Mouse (Mus musculus): ENCODE data around the gene Mgp. TPM values are rescaled to one million over a fixed set of nuclear protein-coding genes. Genes with fewer than 3 reads are reported as not detected.

The Mgp gene
- polyA plus RNA-seq, 1 experiment from 2014 or later, result 3.1 TPM

DNA sequence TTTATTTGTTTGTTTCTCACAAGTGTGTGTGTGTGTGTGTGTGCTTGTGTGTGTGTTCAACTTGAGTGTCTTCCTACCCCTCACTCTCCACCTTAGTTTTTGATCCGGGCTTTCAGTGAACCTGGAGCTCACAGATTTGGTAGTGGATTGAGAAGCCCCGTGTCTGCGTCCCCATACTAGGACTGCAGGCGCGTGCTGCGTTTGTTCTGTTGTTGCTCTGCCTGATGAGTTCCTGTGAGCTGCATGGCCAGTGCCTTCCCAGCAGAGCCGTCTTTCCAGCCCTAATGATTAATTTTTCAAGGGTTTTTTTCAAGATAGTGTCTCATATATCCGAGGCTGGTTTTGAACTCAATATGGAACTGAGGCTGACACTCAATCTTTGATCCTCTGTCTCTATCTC, 17.2 kb downstream of the Mgp start:
- H3K4me3 ChIP-seq (ENCODE audit: low read depth, low read length), result no peak overlapping the region
- 82% methylated on average over 8 of the region's 8 CpGs for WGBS
- no peaks in the 10 kb centered on the region for H3K27me3 ChIP-seq (ENCODE audit: control insufficient read depth, insufficient read depth, low read length)
- no peak overlapping the region for H3K4me2 ChIP-seq (ENCODE audit: low read depth, low read length)
- no peaks in the 10 kb centered on the region for H3K4me1 ChIP-seq (ENCODE audit: control insufficient read depth, insufficient read depth, low read length)
- ATAC-seq (ENCODE audit: low read depth), result no peak
- no peak overlapping the region for H3K9ac ChIP-seq (replicated peaks; ENCODE audit: low read depth, low read length)
- no peaks in the 10 kb centered on the region for H3K36me3 ChIP-seq (ENCODE audit: control insufficient read depth, insufficient read depth, low read length)
- H3K9me3 ChIP-seq (ENCODE audit: control insufficient read depth, low read length), result no peaks in the 10 kb centered on the region
- H3K27ac ChIP-seq (ENCODE audit: low read depth, low read length), result no peak overlapping the region

DNA sequence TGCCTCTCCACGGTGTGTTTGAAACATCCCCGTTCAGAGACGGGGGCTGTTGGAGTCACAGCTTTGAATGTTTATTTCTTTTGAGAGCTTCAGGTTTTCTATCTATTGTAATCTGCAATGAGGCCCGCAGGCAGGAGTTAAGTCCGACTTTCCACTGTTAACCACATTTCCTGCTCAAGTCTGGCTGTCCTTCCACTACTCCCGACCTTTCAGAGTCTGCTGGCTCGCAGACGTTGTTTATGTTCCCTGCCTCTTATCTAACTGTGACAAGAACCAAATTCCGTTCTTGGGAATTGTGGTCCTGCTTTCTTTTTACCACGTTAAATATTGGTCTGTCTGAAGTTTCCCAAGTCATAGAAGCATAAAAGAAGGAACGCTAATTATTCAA, 17.8 kb downstream of the Mgp start:
- no peak for ATAC-seq (ENCODE audit: low read depth)
- Histone ChIP-seq H3K36me3 (ENCODE audit: control insufficient read depth, insufficient read depth, low read length) (no peaks in the 10 kb centered on the region), H3K4me1 (ENCODE audit: control insufficient read depth, insufficient read depth, low read length) (no peaks in the 10 kb centered on the region), H3K9me3 (ENCODE audit: control insufficient read depth, low read length) (no peaks in the 10 kb centered on the region), H3K9ac (replicated peaks; ENCODE audit: low read depth, low read length) (no peak overlapping the region), H3K4me2 (ENCODE audit: low read depth, low read length) (no peak overlapping the region), H3K27ac (ENCODE audit: low read depth, low read length) (no peak overlapping the region), H3K27me3 (ENCODE audit: control insufficient read depth, insufficient read depth, low read length) (no peaks in the 10 kb centered on the region), H3K4me3 (ENCODE audit: low read depth, low read length) (no peak overlapping the region)
- 62% methylated on average over 11 of the region's 11 CpGs for WGBS

DNA sequence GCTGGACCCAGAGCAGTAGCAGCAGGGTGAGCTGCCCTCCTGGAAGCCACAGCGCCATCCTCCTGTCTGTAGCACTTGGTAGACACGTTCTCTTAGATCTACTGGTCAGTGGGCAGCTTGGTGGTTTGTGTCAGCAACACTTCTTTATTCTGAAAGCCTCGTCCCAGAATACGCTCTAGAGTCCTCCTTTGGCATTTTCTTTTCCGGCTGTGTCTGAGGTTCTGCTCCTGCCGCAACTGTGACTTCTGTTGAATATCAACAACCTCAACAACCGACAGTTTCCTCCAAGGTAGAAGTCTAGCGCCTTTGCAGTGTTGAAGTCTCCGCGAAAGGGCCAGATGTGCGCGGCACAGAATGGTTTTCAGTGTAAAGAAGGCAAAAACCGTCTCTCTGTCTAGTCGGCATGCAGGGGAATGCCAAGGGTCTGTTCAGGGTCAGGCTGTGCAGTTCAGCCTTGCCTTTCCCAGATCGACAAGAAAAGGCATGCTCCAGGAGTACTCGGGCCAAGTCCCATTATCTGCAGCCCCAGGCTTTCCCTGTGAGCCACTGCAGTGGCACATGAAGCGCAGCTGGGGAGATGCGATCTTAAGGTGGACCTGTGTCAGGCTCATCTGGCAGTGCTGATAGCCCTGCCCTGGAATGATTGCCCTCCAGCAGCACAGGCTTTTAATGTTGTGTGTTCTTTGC, 18.3 kb downstream of the Mgp start, which contains the start of gene Art4:
TSS of gene Art4 (minus strand) at position 548 of the 687 bp plus-strand sequence.
- Histone ChIP-seq H3K27me3 (ENCODE audit: control insufficient read depth, insufficient read depth, low read length) (no peaks in the 10 kb centered on the region), H3K9ac (replicated peaks; ENCODE audit: low read depth, low read length) (no peak within 1 kb of the TSS), H3K27ac (ENCODE audit: low read depth, low read length) (no peak within 1 kb of the TSS), H3K9me3 (ENCODE audit: control insufficient read depth, low read length) (no peaks in the 10 kb centered on the region), H3K4me1 (ENCODE audit: control insufficient read depth, insufficient read depth, low read length) (no peaks in the 10 kb centered on the region), H3K4me3 (ENCODE audit: low read depth, low read length) (no peak within 1 kb of the TSS), H3K36me3 (ENCODE audit: control insufficient read depth, insufficient read depth, low read length) (no peaks in the 10 kb centered on the region), H3K4me2 (ENCODE audit: low read depth, low read length) (no peak within 1 kb of the TSS)
- ATAC-seq (ENCODE audit: low read depth), result no peak
- WGBS, result 80% methylated on average over 18 of the region's 18 CpGs

DNA sequence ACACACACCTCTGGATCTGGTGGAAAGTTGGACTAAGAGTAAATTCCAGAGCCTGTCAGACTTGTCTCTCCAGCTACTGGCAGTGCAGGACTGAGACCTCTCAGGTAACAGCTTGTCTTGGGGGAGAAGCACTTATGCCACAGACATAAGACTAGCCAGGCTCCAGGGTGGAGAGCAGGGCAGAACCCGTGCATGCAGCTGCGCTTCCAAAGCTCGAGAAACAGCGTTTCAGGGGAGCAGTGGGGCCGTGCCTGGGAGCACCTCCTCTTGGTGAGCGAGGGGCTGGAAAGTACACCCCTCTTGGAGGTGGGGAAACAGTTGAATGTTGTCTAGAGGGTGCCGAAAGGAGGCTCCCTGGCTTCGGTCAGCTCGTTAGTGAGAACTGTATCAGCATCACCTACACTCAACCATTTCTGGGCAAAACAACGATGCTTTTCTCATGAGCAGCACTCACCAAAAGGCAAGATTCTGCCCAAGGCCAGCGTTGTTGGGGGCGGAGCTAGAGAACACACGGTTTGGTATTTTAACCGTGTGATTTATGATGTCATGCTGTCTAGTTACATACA, 19.5 kb downstream of the Mgp start:
- H3K36me3 ChIP-seq (ENCODE audit: control insufficient read depth, insufficient read depth, low read length), result no peaks in the 10 kb centered on the region
- no peaks in the 10 kb centered on the region for H3K27me3 ChIP-seq (ENCODE audit: control insufficient read depth, insufficient read depth, low read length)
- H3K4me1 ChIP-seq (ENCODE audit: control insufficient read depth, insufficient read depth, low read length), result no peaks in the 10 kb centered on the region
- no peak for ATAC-seq (ENCODE audit: low read depth)
- no peaks in the 10 kb centered on the region for H3K9me3 ChIP-seq (ENCODE audit: control insufficient read depth, low read length)
- H3K4me2 ChIP-seq (ENCODE audit: low read depth, low read length), result no peak overlapping the region
- 68% methylated on average over 14 of the region's 14 CpGs for WGBS
- no peak overlapping the region for H3K27ac ChIP-seq (ENCODE audit: low read depth, low read length)
- H3K9ac ChIP-seq (replicated peaks; ENCODE audit: low read depth, low read length), result no peak overlapping the region
- H3K4me3 ChIP-seq (ENCODE audit: low read depth, low read length), result no peak overlapping the region

DNA sequence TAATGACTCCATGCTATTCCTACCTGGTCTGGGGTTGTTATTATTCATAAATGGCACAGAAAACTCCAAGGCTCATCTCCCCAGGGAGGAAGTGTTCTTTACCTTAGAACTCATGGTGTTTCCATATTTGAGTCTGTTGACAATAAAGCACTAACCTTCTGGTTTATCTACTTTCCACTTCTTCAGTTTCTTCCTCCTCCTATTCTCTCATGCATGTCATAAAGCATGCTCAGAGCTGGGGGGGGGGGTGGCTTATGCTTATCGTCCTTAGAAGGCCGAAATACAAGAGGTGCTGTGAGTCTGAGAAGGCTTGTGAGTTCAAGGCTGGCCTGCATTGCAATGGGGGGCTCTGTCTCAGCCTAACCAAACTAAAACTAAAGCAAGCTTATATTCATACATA, 20.4 kb downstream of the Mgp start:
- Histone ChIP-seq H3K36me3 (ENCODE audit: control insufficient read depth, insufficient read depth, low read length) (no peaks in the 10 kb centered on the region), H3K27me3 (ENCODE audit: control insufficient read depth, insufficient read depth, low read length) (no peaks in the 10 kb centered on the region), H3K4me2 (ENCODE audit: low read depth, low read length) (no peak overlapping the region), H3K4me3 (ENCODE audit: low read depth, low read length) (no peak overlapping the region), H3K9me3 (ENCODE audit: control insufficient read depth, low read length) (no peaks in the 10 kb centered on the region), H3K9ac (replicated peaks; ENCODE audit: low read depth, low read length) (no peak overlapping the region), H3K4me1 (ENCODE audit: control insufficient read depth, insufficient read depth, low read length) (no peaks in the 10 kb centered on the region), H3K27ac (ENCODE audit: low read depth, low read length) (no peak overlapping the region)
- WGBS, result 67% methylated on average over 2 of the region's 2 CpGs
- ATAC-seq (ENCODE audit: low read depth), result no peak

DNA sequence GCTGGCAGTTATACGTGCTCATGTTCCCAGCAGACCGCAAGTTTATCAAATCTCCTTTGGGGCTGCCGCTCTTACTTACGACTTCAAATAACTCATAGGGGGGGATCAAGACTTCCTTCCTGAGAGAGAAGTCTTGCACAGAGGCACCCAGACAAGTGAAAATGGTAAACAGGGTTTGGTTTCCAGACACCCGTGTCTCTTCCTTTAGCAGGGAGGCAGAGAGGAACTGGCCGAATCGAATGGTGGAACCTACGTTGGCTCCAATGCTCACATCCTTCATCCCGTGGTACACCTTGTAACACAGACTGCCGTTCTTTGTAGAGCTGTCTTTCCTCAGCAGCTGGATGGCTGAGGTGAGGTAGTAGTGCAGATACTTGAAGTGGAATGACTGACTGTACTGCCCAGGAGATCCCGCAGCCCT, 21.3 kb downstream of the Mgp start:
- no peak overlapping the region for H3K4me2 ChIP-seq (ENCODE audit: low read depth, low read length)
- H3K27me3 ChIP-seq (ENCODE audit: control insufficient read depth, insufficient read depth, low read length), result no peaks in the 10 kb centered on the region
- no peaks in the 10 kb centered on the region for H3K4me1 ChIP-seq (ENCODE audit: control insufficient read depth, insufficient read depth, low read length)
- 94% methylated on average over 11 of the region's 11 CpGs for WGBS
- no peak for ATAC-seq (ENCODE audit: low read depth)
- no peaks in the 10 kb centered on the region for H3K36me3 ChIP-seq (ENCODE audit: control insufficient read depth, insufficient read depth, low read length)
- H3K9me3 ChIP-seq (ENCODE audit: control insufficient read depth, low read length), result no peaks in the 10 kb centered on the region
- H3K4me3 ChIP-seq (ENCODE audit: low read depth, low read length), result no peak overlapping the region
- no peak overlapping the region for H3K9ac ChIP-seq (replicated peaks; ENCODE audit: low read depth, low read length)
- H3K27ac ChIP-seq (ENCODE audit: low read depth, low read length), result no peak overlapping the region

DNA sequence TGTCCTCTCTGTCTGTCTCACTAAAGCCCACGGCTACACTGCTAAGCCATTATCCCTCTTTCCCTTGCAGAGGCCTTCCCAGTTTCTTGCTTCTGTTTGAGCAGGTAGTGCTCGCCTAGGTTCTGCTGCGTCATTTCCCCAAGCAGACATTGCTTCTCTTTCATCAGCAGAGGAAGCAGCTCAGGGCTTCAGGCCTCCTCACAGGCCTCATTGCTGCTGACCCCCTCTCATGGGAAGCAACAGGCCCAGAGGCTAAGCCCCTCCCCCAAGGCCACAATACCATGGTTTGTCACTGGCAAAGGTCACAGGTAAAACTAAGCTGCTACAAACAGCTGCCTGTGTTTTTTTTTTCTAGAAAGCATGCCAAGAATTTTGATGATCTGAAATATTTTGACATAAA, 22.9 kb downstream of the Mgp start:
- no peaks in the 10 kb centered on the region for H3K27me3 ChIP-seq (ENCODE audit: control insufficient read depth, insufficient read depth, low read length)
- no peak overlapping the region for H3K4me2 ChIP-seq (ENCODE audit: low read depth, low read length)
- WGBS, result 61% methylated on average over 3 of the region's 3 CpGs
- H3K9me3 ChIP-seq (ENCODE audit: control insufficient read depth, low read length), result no peaks in the 10 kb centered on the region
- no peak overlapping the region for H3K4me3 ChIP-seq (ENCODE audit: low read depth, low read length)
- ATAC-seq (ENCODE audit: low read depth), result no peak
- no peak overlapping the region for H3K27ac ChIP-seq (ENCODE audit: low read depth, low read length)
- no peak overlapping the region for H3K9ac ChIP-seq (replicated peaks; ENCODE audit: low read depth, low read length)
- no peaks in the 10 kb centered on the region for H3K36me3 ChIP-seq (ENCODE audit: control insufficient read depth, insufficient read depth, low read length)
- no peaks in the 10 kb centered on the region for H3K4me1 ChIP-seq (ENCODE audit: control insufficient read depth, insufficient read depth, low read length)

DNA sequence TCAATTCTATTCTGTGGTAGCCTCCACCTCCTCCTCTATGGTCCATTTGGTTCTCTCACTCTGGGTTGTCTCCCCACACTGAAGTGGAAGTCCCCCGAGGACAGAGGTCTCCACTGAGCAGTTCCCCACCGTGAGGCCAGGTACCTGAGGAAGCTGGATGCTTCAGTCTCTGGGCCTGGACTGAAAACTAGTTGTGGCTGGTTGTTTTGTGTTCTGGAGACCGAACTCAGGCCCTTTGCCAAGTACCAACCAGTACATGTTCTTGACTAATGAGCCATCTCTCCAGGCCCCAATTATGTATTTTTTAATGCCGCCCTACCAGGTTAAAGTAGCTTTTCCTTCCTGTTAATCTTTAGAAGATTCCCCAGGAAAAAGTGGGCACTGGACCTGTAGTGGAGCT, 23.3 kb downstream of the Mgp start:
- Histone ChIP-seq H3K27me3 (ENCODE audit: control insufficient read depth, insufficient read depth, low read length) (no peaks in the 10 kb centered on the region), H3K4me1 (ENCODE audit: control insufficient read depth, insufficient read depth, low read length) (no peaks in the 10 kb centered on the region), H3K36me3 (ENCODE audit: control insufficient read depth, insufficient read depth, low read length) (no peaks in the 10 kb centered on the region), H3K4me2 (ENCODE audit: low read depth, low read length) (no peak overlapping the region), H3K9me3 (ENCODE audit: control insufficient read depth, low read length) (no peaks in the 10 kb centered on the region), H3K27ac (ENCODE audit: low read depth, low read length) (no peak overlapping the region), H3K4me3 (ENCODE audit: low read depth, low read length) (no peak overlapping the region), H3K9ac (replicated peaks; ENCODE audit: low read depth, low read length) (no peak overlapping the region)
- 84% methylated on average over 4 of the region's 4 CpGs for WGBS
- no peak for ATAC-seq (ENCODE audit: low read depth)

DNA sequence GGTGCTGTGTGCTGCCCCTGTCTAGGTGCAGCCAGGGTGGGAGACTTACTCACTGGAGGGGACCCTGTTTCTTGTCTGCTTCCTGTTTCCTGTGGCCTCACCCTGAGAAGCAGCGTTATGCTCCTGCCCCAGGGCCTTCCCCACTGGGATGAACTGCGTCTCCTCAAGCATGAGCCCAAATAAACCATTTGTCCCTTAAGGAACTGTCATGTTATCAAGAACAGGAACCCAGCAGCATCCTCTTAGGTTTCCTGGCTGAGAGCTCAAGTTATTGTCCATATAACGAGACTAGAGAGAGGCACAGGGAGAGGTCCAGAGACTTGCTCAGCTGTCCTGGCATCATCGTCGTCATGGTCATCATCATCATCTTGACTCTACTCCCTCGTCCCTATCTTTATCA, 25.4 kb downstream of the Mgp start:
- H3K27me3 ChIP-seq (ENCODE audit: control insufficient read depth, insufficient read depth, low read length), result no peaks in the 10 kb centered on the region
- no peaks in the 10 kb centered on the region for H3K36me3 ChIP-seq (ENCODE audit: control insufficient read depth, insufficient read depth, low read length)
- 84% methylated on average over 6 of the region's 6 CpGs for WGBS
- H3K4me2 ChIP-seq (ENCODE audit: low read depth, low read length), result no peak overlapping the region
- H3K4me1 ChIP-seq (ENCODE audit: control insufficient read depth, insufficient read depth, low read length), result no peaks in the 10 kb centered on the region
- H3K4me3 ChIP-seq (ENCODE audit: low read depth, low read length), result no peak overlapping the region
- H3K9me3 ChIP-seq (ENCODE audit: control insufficient read depth, low read length), result no peaks in the 10 kb centered on the region
- ATAC-seq (ENCODE audit: low read depth), result no peak
- H3K9ac ChIP-seq (replicated peaks; ENCODE audit: low read depth, low read length), result no peak overlapping the region
- H3K27ac ChIP-seq (ENCODE audit: low read depth, low read length), result no peak overlapping the region
